Mouse (Mus musculus) hindbrain, embryonic 11.5 days (tissue): Measurements from ENCODE around the gene Abca14. TPM values are rescaled to one million over a fixed set of nuclear protein-coding genes. Genes with fewer than 3 reads are reported as not detected.

Source experiments
- ATAC-seq: fragments of 200-750 bp; cut with Nextera tagmentation; 2 replicates; pipeline ENCODE4 v1.8.0; 2017; ENCODE audit warnings: mild to moderate bottlenecking, moderate TSS enrichment, moderate library complexity; ENCODE audit not compliant: low FRiP score
- DNase-seq: peaks from one replicate; pipeline ENCODE4 v3.0.0-alpha.2; 2015; ENCODE audit warnings: low spot score
- H3K27ac ChIP-seq: fragments of 300-500 bp; sonication (generic); 2 replicates; pipeline ENCODE4 v1.5.1; 2014; ENCODE audit warnings: mild to moderate bottlenecking, low read depth, low read length
- H3K27me3 ChIP-seq: fragments of 300-500 bp; sonication (generic); 2 replicates; pipeline ENCODE4 v1.6.1; 2014; ENCODE audit warnings: mild to moderate bottlenecking, low read length, moderate library complexity, mixed read lengths; ENCODE audit not compliant: control insufficient read depth, insufficient read depth
- H3K36me3 ChIP-seq: fragments of 300-500 bp; sonication (generic); 2 replicates; pipeline ENCODE4 v1.6.1; 2014; ENCODE audit warnings: mild to moderate bottlenecking, low read length, moderate library complexity, mixed read lengths; ENCODE audit not compliant: control insufficient read depth, insufficient read depth
- H3K4me1 ChIP-seq: fragments of 300-500 bp; sonication (generic); replicated peaks from 2 replicates; pipeline ENCODE4 v1.6.1; 2014; ENCODE audit warnings: low read length, mixed read lengths; ENCODE audit not compliant: control insufficient read depth, insufficient read depth
- H3K4me2 ChIP-seq: fragments of 300-500 bp; sonication (generic); replicated peaks from 2 replicates; pipeline ENCODE4 v1.6.1; 2014; ENCODE audit warnings: mild to moderate bottlenecking, low read depth, low read length
- H3K4me3 ChIP-seq: fragments of 300-500 bp; sonication (generic); 2 replicates; pipeline ENCODE4 v1.5.1; 2014; ENCODE audit warnings: low read depth, low read length
- H3K9ac ChIP-seq: fragments of 300-500 bp; sonication (generic); 2 replicates; pipeline ENCODE4 v1.6.1; 2014; ENCODE audit warnings: low read depth, low read length
- H3K9me3 ChIP-seq: fragments of 300-500 bp; sonication (generic); 2 replicates; pipeline ENCODE4 v1.6.1; 2016; ENCODE audit warnings: low read length; ENCODE audit not compliant: control insufficient read depth
- WGBS: fragments of 180-500 bp; shearing (Covaris S2); extraction: QIAGEN DNeasy Blood & Tissue Kit; methylation state at CpG from one replicate; pipeline ENCODE4 v1.1.7; 2014; 5-methylcytosine and 5-hydroxymethylcytosine counted together
- polyA plus RNA-seq: library from polyadenylated mRNA; unstranded; fragments of >200 nt; fragmentation: Nextera tagmentation; extraction: Ambion mirVana; gene quantifications from 2 replicates; pipeline ENCODE4 v1.2.1, GENCODE M21; 2014

Abca14 gene
- polyA plus RNA-seq, 1 experiment from 2014 or later: not detected

GRCm38 (mm10) chr7:120177611-120178010 lies 26.1 kb upstream of the Abca14 start:
- Histone ChIP-seq H3K9me3 (no peaks in the 10 kb centered on the region), H3K4me1 (no peaks in the 10 kb centered on the region), H3K4me3 (no peak overlapping the region), H3K27ac (no peak overlapping the region), H3K36me3 (no peaks in the 10 kb centered on the region), H3K9ac (no peak overlapping the region), H3K4me2 (no peak overlapping the region), H3K27me3 (no peaks in the 10 kb centered on the region)
- ATAC-seq (no peak), DNase-seq (no peak)
- 93% methylated on average over 3 of the region's 3 CpGs for WGBS

- ATAC-seq (no peak), DNase-seq (no peak)
- Histone ChIP-seq H3K27me3 (no peaks in the 10 kb centered on the region), H3K27ac (no peak overlapping the region), H3K4me1 (no peaks in the 10 kb centered on the region), H3K4me3 (no peak overlapping the region), H3K4me2 (no peak overlapping the region), H3K36me3 (no peaks in the 10 kb centered on the region), H3K9me3 (no peaks in the 10 kb centered on the region), H3K9ac (no peak overlapping the region)
- 45% methylated on average over 2 of the region's 2 CpGs for WGBS
These were observed 24.8 kb upstream of the Abca14 start for GRCm38 (mm10) chr7:120178935-120179334.

GRCm38 (mm10) chr7:120180547-120180946 lies 23.2 kb upstream of the Abca14 start:
- 88% methylated on average over 5 of the region's 5 CpGs for WGBS
- H3K9ac ChIP-seq: no peak overlapping the region
- H3K27me3 ChIP-seq: no peaks in the 10 kb centered on the region
- DNase-seq: no peak
- ATAC-seq: no peak
- H3K27ac ChIP-seq: no peak overlapping the region
- no peak overlapping the region for H3K4me2 ChIP-seq
- H3K4me3 ChIP-seq: no peak overlapping the region
- H3K4me1 ChIP-seq: no peaks in the 10 kb centered on the region
- no peaks in the 10 kb centered on the region for H3K36me3 ChIP-seq
- no peaks in the 10 kb centered on the region for H3K9me3 ChIP-seq

- 93% methylated on average over 4 of the region's 4 CpGs for WGBS
- H3K27me3 ChIP-seq: no peaks in the 10 kb centered on the region
- DNase-seq (no peak), ATAC-seq (no peak)
- no peak overlapping the region for H3K4me3 ChIP-seq
- no peak overlapping the region for H3K4me2 ChIP-seq
- H3K4me1 ChIP-seq: no peaks in the 10 kb centered on the region
- H3K9me3 ChIP-seq: no peaks in the 10 kb centered on the region
- no peaks in the 10 kb centered on the region for H3K36me3 ChIP-seq
- no peak overlapping the region for H3K27ac ChIP-seq
- no peak overlapping the region for H3K9ac ChIP-seq
These were observed 22.1 kb upstream of the Abca14 start for GRCm38 (mm10) chr7:120181401-120182230.

- Histone ChIP-seq H3K9me3 (no peaks in the 10 kb centered on the region), H3K36me3 (no peaks in the 10 kb centered on the region), H3K4me2 (no peak overlapping the region), H3K4me3 (no peak overlapping the region), H3K4me1 (no peaks in the 10 kb centered on the region), H3K27me3 (no peaks in the 10 kb centered on the region), H3K9ac (no peak overlapping the region), H3K27ac (no peak overlapping the region)
- no peak for ATAC-seq
- no peak for DNase-seq
These were observed 20.9 kb upstream of the Abca14 start for GRCm38 (mm10) chr7:120182891-120183290.

GRCm38 (mm10) chr7:120188946-120189345 lies 14.8 kb upstream of the Abca14 start:
- no peak overlapping the region for H3K27ac ChIP-seq
- H3K9me3 ChIP-seq: no peaks in the 10 kb centered on the region
- ATAC-seq (no peak), DNase-seq (no peak)
- 89% methylated on average over 5 of the region's 5 CpGs for WGBS
- no peaks in the 10 kb centered on the region for H3K27me3 ChIP-seq
- no peak overlapping the region for H3K4me2 ChIP-seq
- no peak overlapping the region for H3K4me3 ChIP-seq
- H3K4me1 ChIP-seq: no peaks in the 10 kb centered on the region
- no peaks in the 10 kb centered on the region for H3K36me3 ChIP-seq
- no peak overlapping the region for H3K9ac ChIP-seq

GRCm38 (mm10) chr7:120189369-120190149 lies 14.2 kb upstream of the Abca14 start:
- 77% methylated on average over 8 of the region's 8 CpGs for WGBS
- ATAC-seq: no peak

GRCm38 (mm10) chr7:120190150-120190665 lies 13.6 kb upstream of the Abca14 start:
- Histone ChIP-seq H3K4me1 (no peaks in the 10 kb centered on the region), H3K4me2 (no peak overlapping the region), H3K9me3 (no peaks in the 10 kb centered on the region), H3K4me3 (no peak overlapping the region), H3K9ac (no peak overlapping the region), H3K27me3 (no peaks in the 10 kb centered on the region), H3K27ac (no peak overlapping the region), H3K36me3 (no peaks in the 10 kb centered on the region)
- ATAC-seq: no peak
- 69% methylated on average over 8 of the region's 8 CpGs for WGBS
- DNase-seq: no peak

More at GRCm38 (mm10) chr7:120189369-120190149, 14.2 kb upstream of the Abca14 start:
- Histone ChIP-seq H3K4me3 (no peak overlapping the region), H3K27me3 (no peaks in the 10 kb centered on the region), H3K4me2 (no peak overlapping the region), H3K36me3 (no peaks in the 10 kb centered on the region), H3K9ac (no peak overlapping the region), H3K4me1 (no peaks in the 10 kb centered on the region), H3K9me3 (no peaks in the 10 kb centered on the region), H3K27ac (no peak overlapping the region)
- DNase-seq: no peak
